Mouse (Mus musculus): Measurements from ENCODE around the gene Nr1i2. TPM values are rescaled to one million over a fixed set of nuclear protein-coding genes. Genes with fewer than 3 reads are reported as not detected.

Nr1i2 gene
- polyA plus RNA-seq, 1 experiment, result 9.1 TPM

DNA sequence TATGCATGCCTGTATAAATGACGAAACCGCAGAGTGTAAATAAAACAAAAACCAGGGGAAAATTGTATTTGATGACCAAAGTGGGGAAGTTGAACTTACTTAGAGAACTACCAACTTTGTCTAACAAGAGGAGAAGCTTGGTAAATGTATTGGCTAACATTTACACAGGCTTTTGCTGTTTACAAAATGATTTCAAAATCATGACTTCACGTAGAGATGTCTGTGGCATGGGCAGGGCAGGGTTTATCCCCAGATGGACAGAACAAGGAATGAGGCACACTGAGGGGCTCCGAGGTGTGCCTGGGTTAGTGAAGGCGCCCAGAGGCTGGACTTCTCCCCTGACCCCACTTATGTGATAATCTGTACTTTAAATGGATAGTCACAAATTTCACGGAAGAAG, 7.3 kb downstream of the Nr1i2 start:
- H3K27ac ChIP-seq (ENCODE audit: insufficient read depth, low read depth, low read length), result no peak overlapping the region
- H3K27me3 ChIP-seq (replicated peaks; ENCODE audit: control insufficient read depth, insufficient read depth, low read length), result no peaks in the 10 kb centered on the region

DNA sequence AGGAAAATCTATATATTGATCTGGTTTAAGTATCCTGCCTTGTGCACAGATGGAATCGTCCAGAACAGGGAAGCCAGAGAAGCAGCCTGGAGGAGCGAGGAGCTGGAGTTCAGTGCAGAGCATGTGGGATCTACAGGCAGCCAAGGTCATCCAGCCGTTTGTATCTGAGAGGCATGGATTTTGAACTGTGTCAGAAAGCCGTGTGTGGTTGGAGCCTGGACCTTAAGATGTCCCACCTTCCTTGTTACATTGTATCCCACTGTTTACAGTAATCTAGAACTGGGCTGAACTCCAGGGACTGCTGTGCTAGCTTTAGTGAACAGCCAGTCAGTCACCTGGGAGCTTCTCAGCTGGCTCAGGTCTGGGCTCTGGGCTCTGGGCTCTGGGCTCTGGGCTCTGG, 8.1 kb downstream of the Nr1i2 start:
- no peak overlapping the region for H3K4me3 ChIP-seq (ENCODE audit: insufficient read depth, low read depth, low read length)
- TF ChIP-seq CTCF (conservative IDR thresholded peaks at IDR 0.05; ENCODE audit: insufficient read depth, insufficient read length, low read depth, low read length) (no peak), POLR2A (IDR thresholded peaks at IDR 0.05; ENCODE audit: low read depth, low read length) (no peak)
- no peaks in the 10 kb centered on the region for H3K36me3 ChIP-seq (ENCODE audit: control insufficient read depth, insufficient read depth, low read length)
- 45% methylated on average over 4 of the region's 4 CpGs for WGBS
- H3K27ac ChIP-seq (ENCODE audit: insufficient read depth, low read depth, low read length), result no peak overlapping the region
- peak; percentile 31 for DNase-seq
- no peaks in the 10 kb centered on the region for H3K27me3 ChIP-seq (replicated peaks; ENCODE audit: control insufficient read depth, insufficient read depth, low read length)
- H3K4me1 ChIP-seq (ENCODE audit: control insufficient read depth, insufficient read depth, low read length), result peaks cover 9% of the 10 kb centered on the region; the same call in 1 of the 2 replicates

More for the DNA sequence above, 7.3 kb downstream of the Nr1i2 start:
- H3K4me3 ChIP-seq (ENCODE audit: insufficient read depth, low read depth, low read length), result no peak overlapping the region
- TF ChIP-seq POLR2A (IDR thresholded peaks at IDR 0.05; ENCODE audit: low read depth, low read length) (no peak), CTCF (conservative IDR thresholded peaks at IDR 0.05; ENCODE audit: insufficient read depth, insufficient read length, low read depth, low read length) (no peak)
- no peaks in the 10 kb centered on the region for H3K36me3 ChIP-seq (ENCODE audit: control insufficient read depth, insufficient read depth, low read length)
- 91% methylated on average over 6 of the region's 6 CpGs for WGBS
- DNase-seq, result no peak
- H3K4me1 ChIP-seq (ENCODE audit: control insufficient read depth, insufficient read depth, low read length), result peaks cover 9% of the 10 kb centered on the region; the same call in 1 of the 2 replicates

DNA sequence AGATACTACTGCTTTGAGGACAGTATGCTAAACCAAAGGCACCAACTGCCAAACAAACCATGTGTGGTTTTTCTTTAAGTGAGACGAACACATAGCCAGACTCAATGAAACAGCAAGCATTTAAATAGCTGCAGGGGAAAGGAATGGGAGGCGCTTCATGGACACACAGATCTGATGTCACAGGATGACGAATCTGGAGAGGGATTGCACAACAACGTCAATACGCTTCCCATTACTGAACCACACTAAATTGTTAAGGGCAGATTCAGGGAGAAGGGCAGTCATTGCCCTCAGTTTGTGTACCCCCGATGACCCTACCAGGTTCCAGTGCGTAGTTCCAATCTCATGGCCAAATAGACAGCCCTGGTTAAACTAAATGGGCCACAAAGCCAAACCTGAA, 8.8 kb downstream of the Nr1i2 start:
- Histone ChIP-seq H3K27ac (ENCODE audit: insufficient read depth, low read depth, low read length) (no peak overlapping the region), H3K4me1 (ENCODE audit: control insufficient read depth, insufficient read depth, low read length) (peaks cover 9% of the 10 kb centered on the region; the same call in 1 of the 2 replicates), H3K4me3 (ENCODE audit: insufficient read depth, low read depth, low read length) (no peak overlapping the region), H3K36me3 (ENCODE audit: control insufficient read depth, insufficient read depth, low read length) (no peaks in the 10 kb centered on the region), H3K27me3 (replicated peaks; ENCODE audit: control insufficient read depth, insufficient read depth, low read length) (no peaks in the 10 kb centered on the region)
- TF ChIP-seq POLR2A (IDR thresholded peaks at IDR 0.05; ENCODE audit: low read depth, low read length) (no peak), CTCF (conservative IDR thresholded peaks at IDR 0.05; ENCODE audit: insufficient read depth, insufficient read length, low read depth, low read length) (no peak)
- WGBS, result 88% methylated on average over 7 of the region's 7 CpGs
- no peak for DNase-seq

DNA sequence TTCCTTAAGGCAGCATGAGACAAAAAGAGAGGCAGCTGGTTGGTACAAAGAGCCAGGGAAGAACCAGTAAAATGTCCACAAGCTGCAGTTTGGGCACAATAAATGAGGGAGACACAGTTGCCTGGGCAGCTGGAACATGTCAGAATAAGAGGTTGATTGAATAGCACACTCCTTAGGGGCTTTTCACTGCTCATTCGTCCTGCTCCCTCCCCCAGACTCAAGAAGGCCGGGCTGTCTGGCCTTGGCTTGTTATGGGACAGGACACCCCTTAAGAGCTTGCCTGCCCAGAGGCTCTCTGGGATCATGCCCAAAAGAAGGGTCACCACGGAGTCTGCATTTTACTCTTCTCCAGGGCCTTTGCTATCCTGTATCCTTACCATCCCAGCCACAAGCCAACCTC, 11.3 kb downstream of the Nr1i2 start:
- DNase-seq, result no peak
- no peak overlapping the region for H3K27ac ChIP-seq (ENCODE audit: insufficient read depth, low read depth, low read length)
- H3K27me3 ChIP-seq (replicated peaks; ENCODE audit: control insufficient read depth, insufficient read depth, low read length), result no peaks in the 10 kb centered on the region
- H3K4me1 ChIP-seq (ENCODE audit: control insufficient read depth, insufficient read depth, low read length), result peaks cover 6% of the 10 kb centered on the region; the same call in 1 of the 2 replicates
- H3K36me3 ChIP-seq (ENCODE audit: control insufficient read depth, insufficient read depth, low read length), result no peaks in the 10 kb centered on the region
- H3K4me3 ChIP-seq (ENCODE audit: insufficient read depth, low read depth, low read length), result no peak overlapping the region
- TF ChIP-seq CTCF (conservative IDR thresholded peaks at IDR 0.05; ENCODE audit: insufficient read depth, insufficient read length, low read depth, low read length), result no peak
- TF ChIP-seq POLR2A (IDR thresholded peaks at IDR 0.05; ENCODE audit: low read depth, low read length), result no peak
- WGBS, result 38% methylated on average over 3 of the region's 3 CpGs

DNA sequence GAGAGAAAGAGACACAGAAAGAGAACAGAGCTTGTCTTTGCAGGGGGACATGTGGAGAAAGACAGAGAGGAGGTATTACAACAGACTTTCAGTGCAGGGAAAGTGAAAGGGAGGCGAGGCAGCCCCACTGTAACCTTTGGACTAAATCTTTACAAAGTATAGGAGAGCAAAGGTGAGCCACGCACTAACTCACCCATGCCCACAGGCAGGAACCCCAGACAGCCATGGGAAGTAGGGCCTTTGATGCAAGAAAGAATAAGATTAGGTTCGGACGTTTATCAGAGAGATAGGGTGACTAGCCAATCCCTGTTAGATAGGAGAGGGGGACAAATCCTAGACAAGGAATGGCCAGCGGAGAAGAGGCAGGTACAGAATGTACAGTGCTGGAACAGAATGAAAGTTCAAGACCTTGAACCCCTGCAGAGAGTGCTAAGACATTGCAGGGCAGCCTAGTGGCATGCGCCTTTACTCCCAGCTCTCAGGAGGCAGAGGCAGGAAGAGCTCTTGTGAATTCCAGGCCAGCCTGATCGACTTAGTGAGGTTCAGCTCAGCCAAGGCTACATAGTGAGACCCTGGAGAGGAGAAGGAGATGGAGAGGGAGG, 12.0 kb downstream of the Nr1i2 start:
- peak; percentile 21 for DNase-seq
- 68% methylated on average over 7 of the region's 7 CpGs for WGBS
- Histone ChIP-seq H3K4me3 (ENCODE audit: insufficient read depth, low read depth, low read length) (no peak overlapping the region), H3K36me3 (ENCODE audit: control insufficient read depth, insufficient read depth, low read length) (no peaks in the 10 kb centered on the region), H3K27ac (ENCODE audit: insufficient read depth, low read depth, low read length) (no peak overlapping the region), H3K27me3 (replicated peaks; ENCODE audit: control insufficient read depth, insufficient read depth, low read length) (no peaks in the 10 kb centered on the region), H3K4me1 (ENCODE audit: control insufficient read depth, insufficient read depth, low read length) (peaks cover 6% of the 10 kb centered on the region; the same call in 1 of the 2 replicates)
- no peak for TF ChIP-seq CTCF (conservative IDR thresholded peaks at IDR 0.05; ENCODE audit: insufficient read depth, insufficient read length, low read depth, low read length)
- TF ChIP-seq POLR2A (IDR thresholded peaks at IDR 0.05; ENCODE audit: low read depth, low read length), result no peak

DNA sequence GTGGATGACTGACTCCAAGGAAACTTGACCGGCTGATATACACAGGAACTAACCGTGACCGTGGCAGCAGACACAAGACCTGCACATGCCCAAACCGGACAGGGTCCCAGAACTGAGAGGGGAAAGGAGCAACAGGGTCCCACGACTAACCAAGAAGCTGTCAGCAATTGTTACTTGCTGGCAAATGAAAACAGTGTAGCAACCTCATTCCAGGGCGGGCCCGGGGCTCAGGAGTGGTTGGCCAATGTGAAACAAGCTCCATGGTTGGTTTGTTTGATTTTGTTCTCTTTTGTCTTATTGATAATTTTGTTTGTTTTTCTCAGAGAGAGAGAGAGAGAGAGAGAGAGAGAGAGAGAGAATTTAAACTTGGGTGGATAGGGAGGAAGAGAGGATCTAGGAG, 13.7 kb downstream of the Nr1i2 start:
- Histone ChIP-seq H3K36me3 (ENCODE audit: control insufficient read depth, insufficient read depth, low read length) (no peaks in the 10 kb centered on the region), H3K4me1 (ENCODE audit: control insufficient read depth, insufficient read depth, low read length) (0 out of 2 replicates have a peak, but pooled peaks cover 6% of the 10 kb centered on the region), H3K27ac (ENCODE audit: insufficient read depth, low read depth, low read length) (no peak overlapping the region), H3K27me3 (replicated peaks; ENCODE audit: control insufficient read depth, insufficient read depth, low read length) (no peaks in the 10 kb centered on the region), H3K4me3 (ENCODE audit: insufficient read depth, low read depth, low read length) (no peak overlapping the region)
- 75% methylated on average over 7 of the region's 7 CpGs for WGBS
- no peak for DNase-seq
- no peak for TF ChIP-seq POLR2A (IDR thresholded peaks at IDR 0.05; ENCODE audit: low read depth, low read length)
- no peak for TF ChIP-seq CTCF (conservative IDR thresholded peaks at IDR 0.05; ENCODE audit: insufficient read depth, insufficient read length, low read depth, low read length)

DNA sequence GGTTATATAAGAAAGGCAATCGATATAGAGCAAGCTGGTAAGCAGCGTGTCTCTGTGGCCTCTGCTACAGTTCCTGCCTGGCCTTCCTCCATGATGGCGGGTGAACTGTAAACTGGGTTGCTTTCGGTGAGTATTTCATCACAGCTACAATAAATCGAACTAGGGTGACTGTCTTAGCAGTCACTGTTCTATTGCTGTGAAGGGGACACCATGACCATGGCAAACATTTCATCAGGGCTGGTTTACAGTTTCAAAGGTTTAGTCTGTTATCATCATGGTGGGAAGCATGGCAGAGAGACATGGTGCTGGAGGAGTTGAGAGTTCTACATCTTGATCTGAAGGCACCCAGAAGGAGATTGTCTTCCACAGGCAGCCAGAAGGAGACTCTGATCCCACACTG, 14.8 kb downstream of the Nr1i2 start:
- no peak for DNase-seq
- Histone ChIP-seq H3K4me3 (ENCODE audit: insufficient read depth, low read depth, low read length) (no peak overlapping the region), H3K36me3 (ENCODE audit: control insufficient read depth, insufficient read depth, low read length) (no peaks in the 10 kb centered on the region), H3K27me3 (replicated peaks; ENCODE audit: control insufficient read depth, insufficient read depth, low read length) (no peaks in the 10 kb centered on the region), H3K4me1 (ENCODE audit: control insufficient read depth, insufficient read depth, low read length) (0 out of 2 replicates have a peak, but pooled peaks cover 6% of the 10 kb centered on the region), H3K27ac (ENCODE audit: insufficient read depth, low read depth, low read length) (no peak overlapping the region)
- WGBS, result 91% methylated on average over 5 of the region's 5 CpGs
- TF ChIP-seq CTCF (conservative IDR thresholded peaks at IDR 0.05; ENCODE audit: insufficient read depth, insufficient read length, low read depth, low read length) (no peak), POLR2A (IDR thresholded peaks at IDR 0.05; ENCODE audit: low read depth, low read length) (no peak)
